Mouse (Mus musculus) naive thymus-derived CD4-positive, alpha-beta T cell, adult 2 months (primary cell): ENCODE measurements around the gene Cdk2ap2.
A peak's percentile ranks its signal among the peaks of the same experiment; 100 is the strongest.

ENCODE experiments used
- DNase-seq: peaks from one replicate; pipeline ENCODE4 v3.0.0-alpha.2; 2011; ENCODE audit warnings: low read depth

The Cdk2ap2 gene

DNA sequence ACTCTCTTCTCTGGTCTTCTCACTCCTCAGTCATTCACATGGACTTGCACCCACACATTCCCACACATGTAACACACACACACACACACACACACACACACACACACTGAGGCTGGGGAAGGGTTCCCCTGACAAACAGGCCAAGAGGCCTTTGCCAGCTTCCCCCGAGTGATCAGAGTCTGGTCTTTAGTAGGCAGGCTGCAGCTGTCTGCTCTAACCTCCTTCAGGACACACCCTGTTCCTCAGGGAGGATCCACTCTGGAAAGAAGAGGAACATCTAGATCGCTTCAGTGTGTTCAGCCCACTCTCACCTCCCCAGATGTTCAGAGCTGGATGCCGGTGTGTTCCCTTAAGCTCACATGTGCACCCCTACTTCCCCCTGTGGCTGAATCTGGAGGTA lies 2.6 kb upstream of the Cdk2ap2 start:
- no peak for DNase-seq

- no peak for DNase-seq
Observed at GRCm38 (mm10) chr19:4094774-4095303, 2.1 kb upstream of the Cdk2ap2 start.

DNA sequence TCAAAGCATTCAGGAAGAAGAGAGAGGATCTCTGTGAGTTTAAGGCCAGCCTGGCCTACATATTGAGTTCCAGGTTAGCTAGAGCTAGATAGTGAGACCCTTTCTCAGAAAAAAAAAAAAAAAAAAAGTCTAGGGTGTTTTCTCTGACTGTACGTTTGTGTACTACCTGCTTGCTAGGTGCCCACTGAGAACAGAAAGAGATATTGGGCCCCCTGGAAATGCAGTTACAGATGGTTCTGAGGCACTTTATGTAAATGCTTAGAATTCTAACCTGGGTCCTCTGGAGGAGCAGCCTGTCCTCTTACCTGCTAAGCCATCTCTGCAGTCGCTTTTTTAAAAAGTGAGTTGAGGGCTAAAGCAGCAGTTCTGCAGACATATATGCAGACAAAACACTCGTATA lies 1.2 kb upstream of the Cdk2ap2 start:
- DNase-seq = no peak

DNA sequence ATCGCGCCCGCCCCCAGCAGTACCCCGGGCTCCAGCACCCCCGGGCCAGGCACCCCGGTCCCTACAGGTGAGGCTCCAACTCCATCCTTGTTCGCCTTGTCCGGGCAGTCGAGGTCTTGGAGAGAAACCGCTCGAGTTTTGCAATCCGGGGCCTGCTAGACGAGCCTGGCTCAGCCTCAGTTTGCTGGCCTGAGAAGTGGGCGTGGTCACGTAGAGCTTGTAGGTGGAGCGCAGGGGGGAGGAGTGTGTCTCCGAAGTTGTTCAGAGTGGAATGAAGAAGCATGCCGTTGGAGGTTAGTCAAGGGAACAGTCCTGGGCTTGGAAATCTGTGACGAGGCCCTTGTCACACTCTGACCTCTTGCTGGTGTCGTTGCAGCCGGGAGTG lies 451 bp downstream of the Cdk2ap2 start:
- peak; percentile 85 for DNase-seq

GRCm38 (mm10) chr19:4098426-4098825 lies 1.4 kb downstream of the Cdk2ap2 start:
- DNase-seq = no peak

DNA sequence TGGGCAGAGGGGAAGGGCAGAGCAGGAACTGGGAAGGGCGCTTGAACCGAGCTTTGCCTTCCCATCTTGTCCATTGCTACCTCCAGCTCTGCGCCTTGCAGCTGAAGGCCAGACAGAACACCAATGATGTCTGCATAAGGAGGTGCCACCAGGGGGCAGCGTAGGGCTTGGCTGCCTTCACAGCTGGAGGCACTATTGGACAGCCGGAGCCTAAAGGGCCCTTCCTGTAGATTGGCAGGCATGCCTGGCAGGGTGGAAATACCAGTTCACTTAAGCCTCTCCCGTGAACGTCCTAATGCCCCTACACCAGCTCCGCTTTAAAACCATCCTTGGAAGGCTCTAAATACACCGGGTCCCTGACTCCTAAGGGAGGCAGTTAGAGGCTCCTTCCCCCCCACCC lies 2.1 kb downstream of the Cdk2ap2 start:
- DNase-seq = peak; percentile 96

DNA sequence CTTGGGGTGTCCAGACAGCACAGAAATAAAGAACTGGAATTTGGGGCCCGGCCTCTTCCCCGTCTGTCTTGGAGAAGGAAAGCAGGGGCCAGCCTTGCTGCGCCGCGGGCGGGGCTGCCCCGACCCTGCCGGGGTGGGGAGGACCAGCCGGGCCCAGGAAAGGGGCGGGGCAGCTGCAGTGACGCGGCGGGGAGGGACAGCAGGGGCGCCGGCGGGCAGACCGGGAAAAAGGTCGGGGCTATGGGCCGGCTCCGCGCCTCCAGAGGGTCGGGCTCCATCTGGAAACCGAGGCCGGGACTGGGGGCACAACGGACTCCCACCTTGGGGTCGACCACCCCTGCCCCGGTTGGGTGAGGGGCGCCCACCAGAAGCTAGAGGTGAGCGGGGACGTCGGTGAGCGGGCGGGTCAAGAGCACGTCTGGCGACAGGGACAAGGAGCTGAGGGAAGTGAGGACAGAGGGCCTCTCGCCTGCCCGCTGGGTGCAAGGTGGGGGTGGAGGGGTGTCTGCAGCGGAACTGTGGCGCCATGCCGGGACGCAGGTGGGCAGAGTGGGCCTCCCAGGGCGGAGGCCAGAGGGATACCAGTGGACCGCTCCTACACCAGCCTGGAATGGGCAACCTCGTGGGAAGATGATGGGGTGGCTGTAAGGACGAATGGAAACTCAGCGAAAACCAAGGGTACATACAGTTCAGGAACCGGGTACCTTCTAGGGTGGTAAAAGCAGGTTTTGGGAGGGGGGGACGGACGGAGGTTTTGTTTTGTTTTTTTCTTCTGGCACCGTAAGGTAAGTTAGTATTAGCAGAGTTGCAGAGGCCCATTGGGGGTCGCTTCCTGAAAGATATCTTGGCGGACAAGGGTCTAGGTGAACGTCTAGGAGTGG lies 3.1 kb downstream of the Cdk2ap2 start, which contains the start of gene Pitpnm1:
TSS of gene Pitpnm1 (plus strand) at position 162 of the 881 bp plus-strand sequence.
- DNase-seq = peak; percentile 71

GRCm38 (mm10) chr19:4100718-4101261 lies 3.8 kb downstream of the Cdk2ap2 start:
- peak; percentile 55 for DNase-seq

- no peak for DNase-seq
Observed at GRCm38 (mm10) chr19:4101466-4101865, 4.5 kb downstream of the Cdk2ap2 start.

GRCm38 (mm10) chr19:4102049-4102448 lies 5.1 kb downstream of the Cdk2ap2 start:
- DNase-seq = no peak

GRCm38 (mm10) chr19:4102626-4103025 lies 5.6 kb downstream of the Cdk2ap2 start:
- DNase-seq = no peak

- no peak for DNase-seq
Observed at GRCm38 (mm10) chr19:4103294-4103693, 6.3 kb downstream of the Cdk2ap2 start.

DNA sequence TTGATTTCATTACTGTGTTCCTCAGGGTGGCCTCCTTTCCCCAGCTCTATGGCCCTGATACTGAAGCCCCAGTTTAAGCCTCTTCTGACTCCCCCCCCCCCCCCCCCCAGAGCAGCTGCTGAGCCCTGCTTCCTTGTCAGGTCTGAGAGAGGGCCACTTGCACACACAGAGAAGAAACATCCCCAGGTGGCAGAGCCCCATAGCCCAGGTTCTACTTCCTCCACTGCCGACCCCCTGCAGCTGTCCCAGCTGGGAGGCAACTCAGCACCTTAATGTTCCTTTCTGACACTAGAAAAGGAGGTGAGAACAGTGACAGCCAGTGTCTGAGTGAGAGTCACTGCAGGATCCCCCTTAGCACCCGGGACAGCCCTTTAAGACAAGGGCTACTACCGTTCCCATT lies 6.8 kb downstream of the Cdk2ap2 start:
- no peak for DNase-seq

GRCm38 (mm10) chr19:4104675-4105194 lies 7.8 kb downstream of the Cdk2ap2 start:
- DNase-seq = no peak

GRCm38 (mm10) chr19:4106654-4107053 lies 9.7 kb downstream of the Cdk2ap2 start:
- DNase-seq = no peak

GRCm38 (mm10) chr19:4108535-4108934 lies 11.6 kb downstream of the Cdk2ap2 start:
- no peak for DNase-seq

DNA sequence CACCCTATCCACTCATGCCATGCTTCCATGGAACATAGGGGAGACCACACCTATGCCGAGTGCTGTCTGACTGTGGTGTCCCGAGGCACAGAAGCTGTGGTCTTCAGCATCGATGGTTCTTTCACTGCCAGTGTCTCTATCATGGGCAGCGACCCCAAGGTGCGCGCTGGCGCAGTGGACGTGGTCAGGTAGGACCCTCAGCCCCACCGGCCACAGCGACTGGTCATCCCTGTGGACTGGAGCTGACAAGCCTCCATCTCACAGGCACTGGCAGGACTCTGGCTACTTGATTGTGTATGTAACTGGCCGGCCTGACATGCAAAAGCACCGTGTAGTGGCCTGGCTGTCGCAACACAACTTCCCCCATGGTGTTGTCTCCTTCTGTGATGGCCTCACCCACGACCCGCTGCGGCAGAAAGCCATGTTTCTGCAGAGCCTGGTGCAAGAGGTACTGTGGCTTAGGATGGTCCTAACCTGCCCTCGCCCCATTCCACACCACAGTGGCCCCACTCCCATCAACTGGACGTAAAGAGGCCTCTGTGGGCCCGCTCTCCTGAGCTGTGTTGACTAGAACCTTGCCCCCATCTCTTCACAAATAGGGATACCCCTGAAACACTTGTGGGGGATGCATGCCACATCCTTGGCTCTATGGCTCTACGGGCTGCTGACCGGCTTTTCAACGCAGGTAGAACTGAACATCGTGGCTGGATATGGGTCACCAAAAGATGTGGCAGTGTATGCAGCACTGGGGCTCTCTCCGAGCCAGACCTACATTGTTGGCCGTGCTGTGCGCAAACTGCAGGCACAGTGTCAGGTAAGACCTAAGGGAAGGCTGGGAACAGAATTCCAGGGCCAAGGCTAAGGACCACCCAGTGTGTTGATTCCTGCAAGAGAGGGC lies 15.3 kb downstream of the Cdk2ap2 start:
- no peak for DNase-seq

GRCm38 (mm10) chr19:4113186-4113805 lies 16.3 kb downstream of the Cdk2ap2 start:
- no peak for DNase-seq

DNA sequence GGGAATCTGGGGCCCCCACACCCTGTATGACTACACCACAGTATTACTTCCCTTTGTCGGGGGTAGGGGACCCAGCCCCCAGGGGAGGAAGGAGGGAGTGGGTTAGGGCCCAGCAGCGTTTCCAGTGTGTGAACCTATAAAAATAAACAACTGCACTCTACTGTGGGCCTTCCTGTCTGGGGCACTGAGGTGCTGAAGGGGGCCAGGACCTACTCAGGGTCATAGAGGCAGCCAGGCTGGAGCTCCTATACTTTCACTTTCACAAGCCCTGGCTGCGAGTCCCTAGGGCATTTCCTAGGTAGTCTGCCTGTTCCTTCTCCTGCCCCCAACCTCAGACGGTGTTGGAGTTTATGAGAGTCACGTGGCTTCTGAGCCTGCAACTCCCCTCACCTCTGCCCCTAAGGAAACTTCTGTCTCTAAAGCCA lies 16.8 kb downstream of the Cdk2ap2 start:
- DNase-seq = peak; percentile 77

GRCm38 (mm10) chr19:4114551-4114950 lies 17.6 kb downstream of the Cdk2ap2 start:
- peak; percentile 30 for DNase-seq

GRCm38 (mm10) chr19:4115144-4115543 lies 18.2 kb downstream of the Cdk2ap2 start:
- DNase-seq = peak; percentile 21
